15 mouse cellular contexts compared by ENCODE assay signal in genomic region chr2:83303515-83303914, GRCm38 (mm10).
"Had no signal": no experiment of that assay in that cellular context is flagged by ENCODE, and none has a peak within 500 bp of the region (broad histone marks: within the 10 kb centered on the region; RNA-seq: fewer than 3 reads in every experiment).

No protein-coding gene starts in this region.

- H3K4me1 ChIP-seq: limb, embryonic 10.5 days; liver, embryonic 15.5 days; neural tube, embryonic 13.5 days had no signal

- H3K9ac ChIP-seq: liver, embryonic 15.5 days; neural tube, embryonic 13.5 days had no signal

- H3K9me3 ChIP-seq: limb, embryonic 10.5 days; liver, embryonic 15.5 days; neural tube, embryonic 13.5 days had no signal

- H3K27me3 ChIP-seq: liver, embryonic 15.5 days; neural tube, embryonic 13.5 days had no signal

- H3K36me3 ChIP-seq: limb, embryonic 10.5 days; liver, embryonic 15.5 days; neural tube, embryonic 13.5 days had no signal

- ATAC-seq: lung, postnatal 0 days had no signal

- DNase-seq: kidney, adult 18-20 months; kidney, postnatal 10 days; kidney, postnatal 4 days; lung, adult 2 months; lung, postnatal 36 days; right cerebral cortex, adult 18-20 months; right cerebral cortex, postnatal 25 days; thymus, postnatal 4 days had no signal

- H3K4me3 ChIP-seq: layer of hippocampus, adult 2 months; limb, embryonic 10.5 days; liver, embryonic 15.5 days; neural tube, embryonic 13.5 days had no signal

- H3K27ac ChIP-seq: layer of hippocampus, adult 2 months; limb, embryonic 10.5 days; liver, embryonic 15.5 days; neural tube, embryonic 13.5 days; stomach, postnatal 0 days had no signal

- H3K4me2 ChIP-seq: liver, embryonic 11.5 days; liver, embryonic 15.5 days; neural tube, embryonic 13.5 days had no signal
